Mouse (Mus musculus) common myeloid progenitor, adult 5-6 weeks (primary cell): ENCODE results near the gene Zik1. TPM values are rescaled to one million over a fixed set of nuclear protein-coding genes. Genes with fewer than 3 reads are reported as not detected.

Experiments
- ATAC-seq: replicated peaks from 2 replicates; pipeline ENCODE4 v1.8.0; 2016; ENCODE audit warnings: low read depth, mild to moderate bottlenecking, moderate TSS enrichment, inconsistent platforms; ENCODE audit not compliant: poor library complexity, severe bottlenecking
- total RNA-seq: library from RNA; stranded (forward); fragments of 200-1000, 187-1606 nt; gene quantifications from 2 replicates; pipeline ENCODE4 v1.2.3, GENCODE M21; 2017

Gene Zik1
- total RNA-seq, result 6.5 and 10.0 TPM in 2 replicates

GRCm38 (mm10) chr7:10494786-10495521 is at the start of gene Zik1:
TSS of gene Zik1 (minus strand) at chr7:10495394.
- ATAC-seq, result peak; percentile 98

- ATAC-seq, result no peak
Measured at GRCm38 (mm10) chr7:10495578-10495977, 384 bp upstream of the Zik1 start.

- no peak for ATAC-seq
Measured at GRCm38 (mm10) chr7:10480588-10481233, 14.5 kb downstream of the Zik1 start.

GRCm38 (mm10) chr7:10479813-10480212 is 15.4 kb downstream of the Zik1 start:
- ATAC-seq, result no peak

- ATAC-seq, result no peak
Measured at GRCm38 (mm10) chr7:10458166-10458565, 37.0 kb downstream of the Zik1 start.

GRCm38 (mm10) chr7:10443031-10443430 is 52.2 kb downstream of the Zik1 start, which contains the start of gene Vmn1r67:
TSS of gene Vmn1r67 (plus strand) at chr7:10443331.
- ATAC-seq, result no peak

Other genes with a start within 250 kb of the Zik1 start
- gene Vmn1r66, start 217.4 kb downstream of the Zik1 start, total RNA-seq, result not detected in 2 replicates
- not detected in 2 replicates for gene Vmn1r67, start 52.1 kb downstream of the Zik1 start, total RNA-seq
- gene Vmn1r68, start 63.1 kb upstream of the Zik1 start, total RNA-seq, result not detected in 2 replicates
- not detected in 2 replicates for gene Vmn1r69, start 118.3 kb upstream of the Zik1 start, total RNA-seq
- gene Vmn1r70, start 136.1 kb upstream of the Zik1 start, total RNA-seq, result not detected in 2 replicates
- not detected in 2 replicates for gene Nlrp4b, start 192.4 kb upstream of the Zik1 start, total RNA-seq